ENCODE assay signal across 13 mouse cellular contexts in the genomic region with DNA sequence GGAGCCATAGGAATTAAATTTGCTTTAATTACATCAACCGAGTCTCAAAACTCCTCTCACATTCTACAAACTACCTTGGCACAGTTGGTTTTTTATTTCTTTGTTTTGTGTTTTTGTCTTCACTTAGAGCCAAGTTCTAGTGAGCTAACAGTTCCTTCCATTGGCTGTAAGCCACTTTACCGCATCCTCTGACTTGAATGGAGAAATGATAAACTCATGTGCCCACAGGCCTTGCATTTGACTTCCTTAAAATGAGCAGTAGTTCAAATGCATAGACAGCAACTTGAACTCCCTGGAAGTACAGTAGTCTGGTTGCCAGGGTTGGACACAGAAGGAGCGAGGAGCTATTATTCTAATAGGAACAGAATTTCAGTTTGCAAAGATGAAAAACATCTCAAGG. TPM values are rescaled to one million over a fixed set of nuclear protein-coding genes. Genes with fewer than 3 reads are reported as not detected.
"Had no signal": no experiment of that assay in that cellular context is flagged by ENCODE, and none has a peak within 500 bp of the region (broad histone marks: within the 10 kb centered on the region; RNA-seq: fewer than 3 reads in every experiment).

No protein-coding gene starts in this region.

- DNase-seq: kidney, adult 2 months; kidney, postnatal 25 days; layer of hippocampus, adult 9-11 months; liver, postnatal 0 days; lung, embryonic 14.5 days; lung, postnatal 14 days; lung, postnatal 4 days; right cerebral cortex, postnatal 4 days; thymus, postnatal 25 days had no signal

- ATAC-seq: intestine, postnatal 0 days; liver, postnatal 0 days; midbrain, embryonic 13.5 days; midbrain, embryonic 16.5 days had no signal

RNA-seq across cellular contexts. Expression of gene Ddx4, which starts 9.4 kb away (rescaled TPM):
- total RNA-seq: monocyte, adult 5-6 weeks had no signal
